Mouse (Mus musculus): Measurements from ENCODE around the gene Gm44502. TPM values are rescaled to one million over a fixed set of nuclear protein-coding genes. Genes with fewer than 3 reads are reported as not detected.

Gene Gm44502
- polyA plus RNA-seq, 1 experiment, result 5.4 TPM

- peak; percentile 16; the same call in 1 of the 2 replicates for TF ChIP-seq POLR2A (IDR thresholded peaks at IDR 0.05; ENCODE audit: borderline replicate concordance, control insufficient read depth, low read depth, low read length)
- TF ChIP-seq CTCF (IDR thresholded peaks at IDR 0.05; ENCODE audit: control insufficient read depth, insufficient read depth, low read length), result no peak
- Histone ChIP-seq H3K4me1 (ENCODE audit: control insufficient read depth, insufficient read depth, low read length) (no peaks in the 10 kb centered on the region; the same call in 1 of the 2 replicates), H3K27ac (ENCODE audit: control insufficient read depth, insufficient read depth, low read depth, low read length, poor library complexity) (no peak overlapping the region), H3K4me3 (replicated peaks; ENCODE audit: control insufficient read depth, low read depth, low read length) (no peak overlapping the region)
- 91% methylated on average over 19 of the region's 19 CpGs for WGBS
These were observed 45.2 kb upstream of the Gm44502 start for GRCm38 (mm10) chr15:89474596-89475292.

GRCm38 (mm10) chr15:89473921-89474320 is 44.4 kb upstream of the Gm44502 start:
- no peak overlapping the region for H3K4me3 ChIP-seq (replicated peaks; ENCODE audit: control insufficient read depth, low read depth, low read length)
- H3K27ac ChIP-seq (ENCODE audit: control insufficient read depth, insufficient read depth, low read depth, low read length, poor library complexity), result no peak overlapping the region
- WGBS, result 91% methylated on average over 8 of the region's 8 CpGs
- no peak for TF ChIP-seq POLR2A (IDR thresholded peaks at IDR 0.05; ENCODE audit: borderline replicate concordance, control insufficient read depth, low read depth, low read length)
- TF ChIP-seq CTCF (IDR thresholded peaks at IDR 0.05; ENCODE audit: control insufficient read depth, insufficient read depth, low read length), result no peak
- H3K4me1 ChIP-seq (ENCODE audit: control insufficient read depth, insufficient read depth, low read length), result no peaks in the 10 kb centered on the region; the same call in 1 of the 2 replicates

GRCm38 (mm10) chr15:89473370-89473769 is 43.9 kb upstream of the Gm44502 start:
- WGBS, result 81% methylated on average over 9 of the region's 9 CpGs
- Histone ChIP-seq H3K4me1 (ENCODE audit: control insufficient read depth, insufficient read depth, low read length) (no peaks in the 10 kb centered on the region; the same call in 1 of the 2 replicates), H3K4me3 (replicated peaks; ENCODE audit: control insufficient read depth, low read depth, low read length) (no peak overlapping the region), H3K27ac (ENCODE audit: control insufficient read depth, insufficient read depth, low read depth, low read length, poor library complexity) (no peak overlapping the region)
- TF ChIP-seq CTCF (IDR thresholded peaks at IDR 0.05; ENCODE audit: control insufficient read depth, insufficient read depth, low read length) (no peak), POLR2A (IDR thresholded peaks at IDR 0.05; ENCODE audit: borderline replicate concordance, control insufficient read depth, low read depth, low read length) (no peak)

GRCm38 (mm10) chr15:89471476-89471875 is 42.0 kb upstream of the Gm44502 start:
- Histone ChIP-seq H3K4me3 (replicated peaks; ENCODE audit: control insufficient read depth, low read depth, low read length) (no peak overlapping the region), H3K4me1 (ENCODE audit: control insufficient read depth, insufficient read depth, low read length) (no peaks in the 10 kb centered on the region; the same call in 1 of the 2 replicates), H3K27ac (ENCODE audit: control insufficient read depth, insufficient read depth, low read depth, low read length, poor library complexity) (no peak overlapping the region)
- 82% methylated on average over 4 of the region's 4 CpGs for whole genome bisulfite sequencing
- TF ChIP-seq CTCF (IDR thresholded peaks at IDR 0.05; ENCODE audit: control insufficient read depth, insufficient read depth, low read length) (no peak), POLR2A (IDR thresholded peaks at IDR 0.05; ENCODE audit: borderline replicate concordance, control insufficient read depth, low read depth, low read length) (no peak)

- no peak overlapping the region for H3K4me3 ChIP-seq (replicated peaks; ENCODE audit: control insufficient read depth, low read depth, low read length)
- 26% methylated on average over 2 of the region's 2 CpGs for WGBS
- TF ChIP-seq POLR2A (IDR thresholded peaks at IDR 0.05; ENCODE audit: borderline replicate concordance, control insufficient read depth, low read depth, low read length) (no peak), CTCF (IDR thresholded peaks at IDR 0.05; ENCODE audit: control insufficient read depth, insufficient read depth, low read length) (peak; percentile 8; the same call in 1 of the 2 replicates)
- no peaks in the 10 kb centered on the region for H3K4me1 ChIP-seq (ENCODE audit: control insufficient read depth, insufficient read depth, low read length)
- no peak overlapping the region for H3K27ac ChIP-seq (ENCODE audit: control insufficient read depth, insufficient read depth, low read depth, low read length, poor library complexity)
These were observed 39.1 kb upstream of the Gm44502 start for GRCm38 (mm10) chr15:89468577-89468976.

GRCm38 (mm10) chr15:89465052-89465451 is 35.6 kb upstream of the Gm44502 start:
- TF ChIP-seq POLR2A (IDR thresholded peaks at IDR 0.05; ENCODE audit: borderline replicate concordance, control insufficient read depth, low read depth, low read length) (no peak), CTCF (IDR thresholded peaks at IDR 0.05; ENCODE audit: control insufficient read depth, insufficient read depth, low read length) (no peak)
- Histone ChIP-seq H3K27ac (ENCODE audit: control insufficient read depth, insufficient read depth, low read depth, low read length, poor library complexity) (no peak overlapping the region), H3K4me1 (ENCODE audit: control insufficient read depth, insufficient read depth, low read length) (no peaks in the 10 kb centered on the region), H3K4me3 (replicated peaks; ENCODE audit: control insufficient read depth, low read depth, low read length) (no peak overlapping the region)
- WGBS, result 32% methylated on average over 1 of the region's 1 CpGs

GRCm38 (mm10) chr15:89463334-89464235 is 34.1 kb upstream of the Gm44502 start:
- no peak overlapping the region for H3K27ac ChIP-seq (ENCODE audit: control insufficient read depth, insufficient read depth, low read depth, low read length, poor library complexity)
- H3K4me3 ChIP-seq (replicated peaks; ENCODE audit: control insufficient read depth, low read depth, low read length), result no peak overlapping the region
- peaks cover 1% of the 10 kb centered on the region; the same call in 1 of the 2 replicates for H3K4me1 ChIP-seq (ENCODE audit: control insufficient read depth, insufficient read depth, low read length)
- TF ChIP-seq POLR2A (IDR thresholded peaks at IDR 0.05; ENCODE audit: borderline replicate concordance, control insufficient read depth, low read depth, low read length) (no peak), CTCF (IDR thresholded peaks at IDR 0.05; ENCODE audit: control insufficient read depth, insufficient read depth, low read length) (no peak)
- WGBS, result 36% methylated on average over 5 of the region's 5 CpGs

- Histone ChIP-seq H3K4me3 (replicated peaks; ENCODE audit: control insufficient read depth, low read depth, low read length) (no peak overlapping the region), H3K27ac (ENCODE audit: control insufficient read depth, insufficient read depth, low read depth, low read length, poor library complexity) (no peak overlapping the region), H3K4me1 (ENCODE audit: control insufficient read depth, insufficient read depth, low read length) (peaks cover 1% of the 10 kb centered on the region; the same call in 1 of the 2 replicates)
- WGBS, result 81% methylated on average over 7 of the region's 7 CpGs
- TF ChIP-seq CTCF (IDR thresholded peaks at IDR 0.05; ENCODE audit: control insufficient read depth, insufficient read depth, low read length), result no peak
- TF ChIP-seq POLR2A (IDR thresholded peaks at IDR 0.05; ENCODE audit: borderline replicate concordance, control insufficient read depth, low read depth, low read length), result no peak
These were observed 32.7 kb upstream of the Gm44502 start for GRCm38 (mm10) chr15:89462176-89462575.
